Mouse (Mus musculus): ENCODE results near the gene Zfyve27. TPM values are rescaled to one million over a fixed set of nuclear protein-coding genes. Genes with fewer than 3 reads are reported as not detected.

The Zfyve27 gene
- polyA plus RNA-seq, 1 experiment from 2014 or later: 11.6 TPM

- Histone ChIP-seq H3K9me3 (replicated peaks; ENCODE audit: control insufficient read depth, low read length) (no peaks in the 10 kb centered on the region), H3K9ac (ENCODE audit: low read depth, low read length) (no peak overlapping the region), H3K27ac (ENCODE audit: low read depth, low read length) (no peak overlapping the region), H3K4me2 (no peak overlapping the region), H3K4me1 (ENCODE audit: control insufficient read depth, insufficient read depth, low read length) (0 out of 2 replicates have a peak, but pooled peaks cover 3% of the 10 kb centered on the region), H3K27me3 (ENCODE audit: control insufficient read depth, insufficient read depth, low read length) (no peaks in the 10 kb centered on the region), H3K36me3 (ENCODE audit: control insufficient read depth, insufficient read depth, low read length) (no peaks in the 10 kb centered on the region), H3K4me3 (ENCODE audit: low read depth, low read length) (no peak overlapping the region)
- 68% methylated on average over 7 of the region's 7 CpGs for WGBS (ENCODE audit: insufficient replicate concordance)
- ATAC-seq (replicated peaks; ENCODE audit: insufficient number of reproducible peaks, low FRiP score, low TSS enrichment): no peak
Measured at GRCm38 (mm10) chr19:42216699-42217373, 53.1 kb downstream of the Zfyve27 start.

- 13% methylated on average over 2 of the region's 2 CpGs for WGBS (ENCODE audit: insufficient replicate concordance)
- no peak for ATAC-seq (replicated peaks; ENCODE audit: insufficient number of reproducible peaks, low FRiP score, low TSS enrichment)
- no peak overlapping the region for H3K4me2 ChIP-seq
Measured at GRCm38 (mm10) chr19:42217374-42217763, 53.6 kb downstream of the Zfyve27 start.

GRCm38 (mm10) chr19:42226451-42226850 lies 62.7 kb downstream of the Zfyve27 start:
- Histone ChIP-seq H3K36me3 (ENCODE audit: control insufficient read depth, insufficient read depth, low read length) (no peaks in the 10 kb centered on the region), H3K9ac (ENCODE audit: low read depth, low read length) (no peak overlapping the region), H3K27ac (ENCODE audit: low read depth, low read length) (no peak overlapping the region), H3K4me2 (no peak overlapping the region), H3K4me3 (ENCODE audit: low read depth, low read length) (no peak overlapping the region), H3K27me3 (ENCODE audit: control insufficient read depth, insufficient read depth, low read length) (0 out of 2 replicates have a peak, but pooled peaks cover 4% of the 10 kb centered on the region), H3K9me3 (replicated peaks; ENCODE audit: control insufficient read depth, low read length) (no peaks in the 10 kb centered on the region), H3K4me1 (ENCODE audit: control insufficient read depth, insufficient read depth, low read length) (no peaks in the 10 kb centered on the region)
- no peak for ATAC-seq (replicated peaks; ENCODE audit: insufficient number of reproducible peaks, low FRiP score, low TSS enrichment)
- WGBS (ENCODE audit: insufficient replicate concordance): 73% methylated on average over 10 of the region's 10 CpGs

More at GRCm38 (mm10) chr19:42217374-42217763, 53.6 kb downstream of the Zfyve27 start:
- Histone ChIP-seq H3K27ac (ENCODE audit: low read depth, low read length) (no peak overlapping the region), H3K9ac (ENCODE audit: low read depth, low read length) (no peak overlapping the region), H3K9me3 (replicated peaks; ENCODE audit: control insufficient read depth, low read length) (no peaks in the 10 kb centered on the region), H3K4me1 (ENCODE audit: control insufficient read depth, insufficient read depth, low read length) (no peaks in the 10 kb centered on the region), H3K36me3 (ENCODE audit: control insufficient read depth, insufficient read depth, low read length) (no peaks in the 10 kb centered on the region), H3K4me3 (ENCODE audit: low read depth, low read length) (no peak overlapping the region), H3K27me3 (ENCODE audit: control insufficient read depth, insufficient read depth, low read length) (no peaks in the 10 kb centered on the region)

DNA sequence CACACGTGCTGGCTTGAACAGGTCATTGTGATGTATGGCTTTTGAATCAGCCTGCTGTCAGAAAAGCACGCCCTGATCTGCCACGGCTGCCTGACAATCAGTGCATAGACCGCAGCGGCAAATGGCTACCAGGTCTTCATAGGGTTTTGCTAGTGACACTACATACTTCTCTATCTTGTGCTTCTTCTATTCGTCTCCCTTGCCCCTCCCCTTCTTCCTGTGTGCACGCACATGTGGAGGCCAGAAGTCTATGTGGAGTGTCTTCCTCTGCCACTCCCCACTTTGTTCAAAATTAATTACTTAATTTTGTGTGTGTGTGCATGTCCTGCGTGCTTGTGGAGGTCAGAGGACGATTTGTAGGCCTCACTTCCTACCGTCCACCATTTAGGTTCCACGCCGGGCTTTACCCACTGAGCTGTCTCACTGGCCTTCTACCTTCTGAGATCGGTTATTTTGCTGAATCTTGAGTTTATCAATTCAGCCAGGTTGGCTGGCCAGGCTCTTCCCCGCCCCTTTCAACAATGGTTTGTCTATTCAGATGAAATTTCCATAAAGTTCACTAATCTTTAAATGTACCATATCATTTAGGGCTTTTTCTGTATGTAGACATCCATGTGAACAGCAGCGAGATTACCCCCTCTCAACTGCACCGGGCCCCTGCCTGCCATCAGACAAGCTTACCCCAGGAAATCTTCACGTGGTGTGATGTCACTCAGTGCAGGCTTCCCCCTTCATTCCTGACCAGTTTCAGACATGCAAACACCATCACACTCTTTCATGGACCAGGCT lies 65.9 kb downstream of the Zfyve27 start:
- Histone ChIP-seq H3K9me3 (replicated peaks; ENCODE audit: control insufficient read depth, low read length) (no peaks in the 10 kb centered on the region), H3K4me1 (ENCODE audit: control insufficient read depth, insufficient read depth, low read length) (no peaks in the 10 kb centered on the region), H3K9ac (ENCODE audit: low read depth, low read length) (no peak overlapping the region), H3K36me3 (ENCODE audit: control insufficient read depth, insufficient read depth, low read length) (no peaks in the 10 kb centered on the region), H3K27ac (ENCODE audit: low read depth, low read length) (no peak overlapping the region), H3K27me3 (ENCODE audit: control insufficient read depth, insufficient read depth, low read length) (peaks cover 4% of the 10 kb centered on the region; the same call in 1 of the 2 replicates), H3K4me2 (no peak overlapping the region), H3K4me3 (ENCODE audit: low read depth, low read length) (no peak overlapping the region)
- WGBS (ENCODE audit: insufficient replicate concordance): 76% methylated on average over 17 of the region's 17 CpGs
- no peak for ATAC-seq (replicated peaks; ENCODE audit: insufficient number of reproducible peaks, low FRiP score, low TSS enrichment)

DNA sequence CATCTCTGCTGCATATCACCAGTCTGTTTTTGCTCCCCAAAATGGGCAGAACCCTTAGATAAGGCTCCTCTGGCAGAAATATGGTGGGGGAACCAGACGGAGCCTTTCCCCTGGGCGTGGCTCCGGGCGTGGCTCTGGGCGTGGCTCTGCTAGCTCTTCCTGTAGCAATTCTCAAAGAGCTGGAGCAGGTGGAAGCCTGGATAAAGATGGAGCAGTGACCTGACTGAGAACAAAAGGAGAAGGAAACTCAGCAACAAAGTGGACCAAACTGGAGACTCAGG lies 66.5 kb downstream of the Zfyve27 start:
- Histone ChIP-seq H3K27me3 (ENCODE audit: control insufficient read depth, insufficient read depth, low read length) (peaks cover 4% of the 10 kb centered on the region; the same call in 1 of the 2 replicates), H3K9ac (ENCODE audit: low read depth, low read length) (no peak overlapping the region), H3K4me2 (no peak overlapping the region), H3K9me3 (replicated peaks; ENCODE audit: control insufficient read depth, low read length) (no peaks in the 10 kb centered on the region), H3K27ac (ENCODE audit: low read depth, low read length) (no peak overlapping the region), H3K36me3 (ENCODE audit: control insufficient read depth, insufficient read depth, low read length) (no peaks in the 10 kb centered on the region), H3K4me3 (ENCODE audit: low read depth, low read length) (no peak overlapping the region), H3K4me1 (ENCODE audit: control insufficient read depth, insufficient read depth, low read length) (no peaks in the 10 kb centered on the region)
- WGBS (ENCODE audit: insufficient replicate concordance): 51% methylated on average over 5 of the region's 5 CpGs
- ATAC-seq (replicated peaks; ENCODE audit: insufficient number of reproducible peaks, low FRiP score, low TSS enrichment): no peak

DNA sequence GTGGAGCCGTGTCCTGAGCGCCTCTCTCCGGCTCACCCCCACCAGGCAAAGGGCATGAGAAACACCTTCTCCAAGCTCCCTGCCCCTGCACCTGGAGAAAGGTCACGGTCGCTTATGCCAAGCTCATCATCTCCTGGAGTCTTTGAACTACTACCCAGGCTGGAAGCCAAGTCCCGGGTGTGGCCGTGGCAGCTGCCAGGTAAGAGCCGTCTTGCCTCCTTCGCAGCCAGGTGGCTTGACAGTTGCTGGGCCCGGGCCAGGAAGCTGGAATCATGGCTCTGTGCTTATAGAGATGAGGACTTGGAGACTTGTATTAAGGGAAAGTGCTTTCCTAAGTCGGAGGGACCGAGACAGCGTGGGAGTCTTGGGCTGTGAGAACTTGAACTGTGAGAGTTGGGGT lies 67.2 kb downstream of the Zfyve27 start:
- Histone ChIP-seq H3K4me2 (no peak overlapping the region), H3K9me3 (replicated peaks; ENCODE audit: control insufficient read depth, low read length) (no peaks in the 10 kb centered on the region), H3K4me1 (ENCODE audit: control insufficient read depth, insufficient read depth, low read length) (no peaks in the 10 kb centered on the region), H3K36me3 (ENCODE audit: control insufficient read depth, insufficient read depth, low read length) (no peaks in the 10 kb centered on the region), H3K27ac (ENCODE audit: low read depth, low read length) (no peak overlapping the region), H3K9ac (ENCODE audit: low read depth, low read length) (no peak overlapping the region), H3K27me3 (ENCODE audit: control insufficient read depth, insufficient read depth, low read length) (peaks cover 4% of the 10 kb centered on the region; the same call in 1 of the 2 replicates), H3K4me3 (ENCODE audit: low read depth, low read length) (no peak overlapping the region)
- 88% methylated on average over 13 of the region's 13 CpGs for WGBS (ENCODE audit: insufficient replicate concordance)
- no peak for ATAC-seq (replicated peaks; ENCODE audit: insufficient number of reproducible peaks, low FRiP score, low TSS enrichment)

DNA sequence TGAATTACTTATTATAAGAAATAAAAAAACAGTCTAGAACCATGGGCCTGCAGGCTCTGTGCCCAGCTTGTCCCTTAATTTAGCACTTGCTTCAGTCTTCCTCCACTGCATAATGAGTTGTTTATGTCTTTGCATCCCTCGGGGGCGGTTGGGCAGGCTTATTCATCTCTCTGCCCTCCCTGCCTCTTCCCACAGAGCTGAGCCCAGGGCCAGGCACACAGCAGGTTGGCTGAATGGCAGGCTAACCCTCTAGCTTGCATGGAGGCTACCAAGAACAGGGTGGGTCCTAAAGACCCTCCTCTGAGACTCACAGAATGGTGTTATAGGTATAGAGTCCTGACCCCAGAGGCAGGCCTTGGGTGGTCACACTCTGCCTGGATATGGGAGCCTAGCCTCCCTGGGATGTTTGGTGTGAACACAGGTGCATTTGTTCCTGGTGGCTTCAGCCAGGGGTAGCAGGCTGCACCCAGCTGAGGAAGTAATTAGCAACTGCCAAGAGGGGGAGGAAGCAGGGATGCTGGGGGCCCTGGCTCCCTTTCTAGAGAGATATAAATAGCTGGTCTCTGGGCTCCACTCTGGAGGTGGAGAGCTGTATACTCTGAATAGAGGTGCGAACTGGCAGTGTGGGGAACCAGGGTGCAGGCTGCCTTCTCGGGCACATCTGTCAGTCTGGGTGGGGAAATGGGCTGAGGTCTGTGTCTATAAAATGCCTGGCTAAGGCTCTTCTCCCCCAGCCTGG lies 74.0 kb downstream of the Zfyve27 start:
- 18% methylated on average over 4 of the region's 4 CpGs for WGBS (ENCODE audit: insufficient replicate concordance)
- Histone ChIP-seq H3K4me3 (ENCODE audit: low read depth, low read length) (no peak overlapping the region), H3K36me3 (ENCODE audit: control insufficient read depth, insufficient read depth, low read length) (no peaks in the 10 kb centered on the region), H3K4me2 (peak overlapping the region; percentile 47), H3K27ac (ENCODE audit: low read depth, low read length) (peak overlapping the region; percentile 70), H3K9me3 (replicated peaks; ENCODE audit: control insufficient read depth, low read length) (no peaks in the 10 kb centered on the region), H3K27me3 (ENCODE audit: control insufficient read depth, insufficient read depth, low read length) (no peaks in the 10 kb centered on the region), H3K4me1 (ENCODE audit: control insufficient read depth, insufficient read depth, low read length) (peaks cover 15% of the 10 kb centered on the region), H3K9ac (ENCODE audit: low read depth, low read length) (no peak overlapping the region)
- ATAC-seq (replicated peaks; ENCODE audit: insufficient number of reproducible peaks, low FRiP score, low TSS enrichment): peak; percentile 26; the same call in 1 of the 2 replicates

DNA sequence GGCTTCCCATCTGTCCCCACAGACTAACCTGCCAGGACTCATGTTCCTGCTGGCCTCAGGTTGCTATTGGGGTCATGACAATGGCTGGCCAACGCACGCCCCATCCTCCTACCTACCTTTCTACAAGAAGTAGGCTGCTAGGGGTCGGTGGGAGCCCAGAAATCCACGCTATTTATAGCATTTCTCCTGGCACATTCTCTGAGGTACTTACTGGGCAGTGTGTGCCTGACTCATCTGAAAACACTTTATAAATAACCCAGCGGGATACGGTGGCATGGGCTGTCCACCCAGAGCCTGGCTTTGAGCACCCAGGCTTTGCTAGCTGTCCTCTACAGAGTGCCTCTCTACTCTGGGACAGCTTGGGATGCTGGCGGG lies 74.6 kb downstream of the Zfyve27 start:
- Histone ChIP-seq H3K27me3 (ENCODE audit: control insufficient read depth, insufficient read depth, low read length) (no peaks in the 10 kb centered on the region), H3K4me3 (ENCODE audit: low read depth, low read length) (no peak overlapping the region), H3K4me1 (ENCODE audit: control insufficient read depth, insufficient read depth, low read length) (peaks cover 15% of the 10 kb centered on the region), H3K36me3 (ENCODE audit: control insufficient read depth, insufficient read depth, low read length) (no peaks in the 10 kb centered on the region), H3K9ac (ENCODE audit: low read depth, low read length) (peak overlapping the region; percentile 16; the same call in 1 of the 2 replicates), H3K4me2 (peak overlapping the region; percentile 47), H3K9me3 (replicated peaks; ENCODE audit: control insufficient read depth, low read length) (no peaks in the 10 kb centered on the region), H3K27ac (ENCODE audit: low read depth, low read length) (peak overlapping the region; percentile 70)
- no peak; the same call in 1 of the 2 replicates for ATAC-seq (replicated peaks; ENCODE audit: insufficient number of reproducible peaks, low FRiP score, low TSS enrichment)
- 48% methylated on average over 7 of the region's 7 CpGs for WGBS (ENCODE audit: insufficient replicate concordance)

All from heart, embryonic 11.5 days (tissue).